Mouse (Mus musculus) heart, postnatal 0 days (tissue): ENCODE data around the gene Asic2.

Source experiments
- CTCF ChIP-seq: IDR thresholded peaks from 2 replicates; pipeline ENCODE4 v1.5.1; 2016; ENCODE audit warnings: antibody characterized with exemption, control low read depth, low read depth
- EP300 ChIP-seq: IDR thresholded peaks from 2 replicates; pipeline ENCODE4 v1.6.1; 2016; ENCODE audit warnings: antibody characterized with exemption, low read depth

DNA sequence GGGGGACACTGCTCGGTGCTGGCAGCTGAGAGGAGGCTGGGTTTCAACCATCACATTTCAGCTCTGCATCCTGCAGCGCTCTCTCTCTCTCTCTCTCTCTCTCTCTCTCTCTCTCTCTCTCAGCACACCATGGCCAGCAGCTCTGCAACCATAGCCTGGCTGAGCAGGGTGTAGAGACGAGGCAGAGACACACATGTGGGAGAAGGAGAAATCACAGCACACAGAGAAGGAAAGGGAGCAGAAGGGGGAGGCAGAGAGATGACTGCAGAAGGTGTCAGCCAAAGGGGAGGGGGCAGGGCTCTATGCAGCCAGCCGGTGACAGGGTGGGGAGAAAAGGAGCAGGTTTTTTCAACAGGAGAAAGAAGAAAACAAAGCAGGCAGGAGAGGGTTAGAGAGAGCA lies 320.4 kb downstream of the Asic2 start:
- TF ChIP-seq CTCF (no peak), EP300 (no peak)
